Mouse (Mus musculus): ENCODE data around the gene Dysf.

GRCm38 (mm10) chr6:84010303-84011225, 2.2 kb downstream of the Dysf start:
- TF ChIP-seq GATA1 (IDR thresholded peaks at IDR 0.05; ENCODE audit: borderline replicate concordance, low read length) (no peak), FLI1 (IDR thresholded peaks at IDR 0.05; ENCODE audit: low read length) (no peak)

All from megakaryocyte, embryonic 14.5 days (primary cell).